Mouse (Mus musculus) MN1 (cell line): ENCODE data around the gene Lrrc43.

Experiments
- DNase-seq: peaks from one replicate; pipeline ENCODE4 v3.0.0-alpha.2; 2016; ENCODE audit warnings: low spot score

Gene Lrrc43

DNA sequence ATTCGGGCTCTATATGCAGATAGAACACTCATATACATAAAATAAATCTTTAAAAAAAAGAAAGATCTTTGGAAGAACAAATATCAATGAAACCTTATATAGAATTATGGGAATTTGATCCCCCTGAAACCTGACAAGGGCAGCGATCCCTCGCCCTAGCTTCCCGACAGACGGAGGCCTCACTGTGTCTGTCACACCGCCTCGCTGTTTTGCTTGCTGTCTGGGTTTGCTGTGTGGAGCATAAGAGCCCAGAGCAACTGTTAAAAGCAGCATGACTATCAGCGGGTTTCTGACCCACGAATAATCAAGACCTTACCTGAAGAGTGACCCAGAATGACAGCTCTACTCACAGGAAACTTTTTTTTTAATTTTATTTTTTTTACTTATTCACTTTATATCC is 31.6 kb downstream of the Lrrc43 start:
- no peak for DNase-seq

DNA sequence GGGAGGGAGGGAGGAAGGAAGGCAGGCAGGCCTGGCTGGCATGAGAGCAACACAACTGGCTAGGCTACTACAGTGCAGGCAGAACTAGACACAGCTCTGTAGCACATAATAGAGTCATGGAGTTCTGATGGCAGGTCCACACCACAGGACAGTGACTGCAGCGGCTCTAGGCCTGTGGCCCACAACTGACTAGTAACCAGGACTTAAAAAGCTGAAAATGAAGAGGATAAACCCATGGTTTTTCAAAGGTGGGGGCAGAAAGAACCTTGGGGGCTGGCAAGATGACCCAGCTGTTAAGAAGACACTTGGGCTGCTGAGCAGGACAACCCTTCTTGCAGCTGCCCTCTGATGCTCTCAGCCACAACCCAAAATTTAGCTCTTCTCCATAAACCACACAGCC is 32.5 kb downstream of the Lrrc43 start:
- no peak for DNase-seq

DNA sequence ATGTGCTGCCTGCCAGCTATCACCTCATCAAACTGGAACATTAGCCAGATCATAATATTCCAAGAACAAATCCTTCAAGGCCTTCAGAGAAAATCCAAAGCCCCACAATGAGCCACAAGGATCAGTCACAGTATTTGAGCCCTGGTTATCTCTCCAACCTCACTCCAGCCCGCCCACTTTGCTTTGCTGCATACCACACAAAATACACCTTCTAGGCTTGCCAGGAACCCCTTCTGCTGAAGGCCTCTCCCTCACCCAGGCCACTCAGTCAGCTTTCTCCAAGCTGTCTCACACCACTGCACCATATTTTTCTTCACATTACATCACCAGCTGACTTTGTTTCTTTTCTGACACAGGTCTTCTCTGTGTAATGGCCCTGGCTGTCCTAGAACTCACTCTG is 33.1 kb downstream of the Lrrc43 start:
- DNase-seq, result no peak

DNA sequence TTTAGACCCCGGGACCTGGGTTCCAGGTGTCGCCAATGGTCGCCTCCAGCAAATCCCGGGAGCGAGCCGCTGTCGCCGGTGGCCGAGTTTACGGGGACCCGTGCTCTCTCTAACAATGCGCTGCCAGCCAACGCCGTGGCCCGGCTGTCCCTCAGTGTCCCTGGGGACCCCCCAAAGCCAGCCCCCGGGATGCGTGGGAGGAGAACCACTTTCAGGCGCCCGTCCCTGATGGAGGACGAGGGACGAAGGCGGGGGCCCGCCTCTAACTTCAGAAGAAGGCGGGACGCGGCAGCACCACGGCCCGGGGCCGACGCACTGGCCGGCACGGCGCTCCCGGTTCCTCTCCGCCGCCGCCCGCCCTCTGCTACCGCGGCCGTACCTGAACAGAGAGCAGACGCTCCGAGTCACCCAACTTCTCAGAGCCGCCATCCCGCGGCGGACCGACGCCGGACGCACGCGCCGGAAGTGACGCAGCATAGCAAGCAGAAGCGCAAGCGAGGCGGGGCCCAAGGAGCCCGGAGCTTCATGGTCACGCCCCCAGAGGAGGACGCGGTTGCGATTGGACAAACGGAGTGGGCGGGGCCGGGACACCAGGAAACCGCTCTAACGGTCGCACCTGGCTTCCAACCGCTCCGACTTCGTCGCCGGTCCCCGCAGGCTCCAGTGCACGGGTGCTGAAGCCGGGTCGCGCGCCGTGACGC is 34.7 kb downstream of the Lrrc43 start, which contains the start of gene Diablo:
Gene Diablo, minus strand, starts transcription at position 485 of the 701 bp plus-strand sequence.
- peak; percentile 97 for DNase-seq

DNA sequence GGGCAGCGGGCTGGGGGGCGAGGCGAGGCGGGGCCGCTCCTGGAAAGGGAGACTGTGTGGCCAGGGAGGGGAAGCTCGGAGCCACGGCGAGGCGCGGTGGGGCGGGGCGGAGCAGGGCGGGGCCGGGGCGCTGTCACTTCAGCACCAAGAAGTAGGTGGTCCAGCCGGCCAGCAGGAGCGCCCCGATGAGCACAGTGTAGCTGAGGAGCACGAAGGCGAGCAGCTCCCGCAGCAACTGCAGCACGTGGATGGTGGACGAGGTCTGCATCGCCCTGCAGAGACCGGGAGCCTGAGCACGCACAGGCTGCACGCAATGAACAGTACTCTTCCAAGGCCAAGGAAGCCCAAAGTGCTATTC is 35.3 kb downstream of the Lrrc43 start:
- DNase-seq, result no peak

DNA sequence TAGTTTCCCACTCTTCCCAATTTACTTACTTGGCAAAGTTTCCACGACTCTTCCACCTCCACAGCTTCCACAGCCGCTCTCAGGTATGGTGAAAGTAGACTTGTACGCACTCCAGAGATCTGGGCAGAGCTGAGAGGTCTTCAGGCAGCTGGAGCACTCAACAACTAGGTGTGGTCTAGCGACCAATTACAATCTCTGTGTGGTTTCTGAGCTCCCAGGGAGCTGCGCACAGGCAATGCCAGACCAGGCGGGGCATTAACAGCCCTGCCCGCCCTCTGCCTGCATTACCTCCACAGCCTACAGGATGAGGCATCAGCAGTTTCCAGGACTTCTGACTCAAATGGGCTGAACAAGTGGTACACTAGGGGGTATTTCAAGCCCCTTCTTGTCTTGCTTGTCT is 36.2 kb downstream of the Lrrc43 start, which contains the start of gene Gm49027:
Gene Gm49027, minus strand, starts transcription at position 208 of the 400 bp plus-strand sequence.
- DNase-seq, result peak; percentile 77

DNA sequence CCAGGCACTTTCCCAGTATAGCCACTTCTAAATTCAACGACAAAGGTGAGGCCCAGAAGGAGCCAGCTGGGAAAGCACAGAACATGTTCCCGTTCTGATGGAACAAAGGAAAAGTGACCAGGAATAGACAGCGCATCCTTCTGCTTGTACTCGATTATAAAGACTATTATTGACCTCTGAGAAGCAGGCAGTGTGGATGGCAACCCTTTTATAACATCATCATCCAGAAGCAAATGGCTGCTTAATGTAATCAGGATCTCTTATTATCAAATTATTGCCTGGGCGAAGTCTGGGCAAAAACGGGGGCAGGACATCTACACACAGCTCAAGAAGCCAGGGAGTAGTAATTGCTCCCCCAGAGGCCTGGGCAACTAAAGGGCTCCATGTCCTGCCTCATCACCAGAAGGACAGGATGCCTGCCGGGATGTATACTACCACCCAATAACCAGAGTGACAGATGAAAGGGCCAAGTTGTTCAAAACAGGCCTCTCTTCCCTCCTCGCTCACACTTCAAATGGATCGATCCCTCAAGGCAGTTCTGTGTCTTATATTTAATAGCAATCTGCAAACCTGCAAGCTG is 36.9 kb downstream of the Lrrc43 start:
- peak; percentile 60 for DNase-seq

DNA sequence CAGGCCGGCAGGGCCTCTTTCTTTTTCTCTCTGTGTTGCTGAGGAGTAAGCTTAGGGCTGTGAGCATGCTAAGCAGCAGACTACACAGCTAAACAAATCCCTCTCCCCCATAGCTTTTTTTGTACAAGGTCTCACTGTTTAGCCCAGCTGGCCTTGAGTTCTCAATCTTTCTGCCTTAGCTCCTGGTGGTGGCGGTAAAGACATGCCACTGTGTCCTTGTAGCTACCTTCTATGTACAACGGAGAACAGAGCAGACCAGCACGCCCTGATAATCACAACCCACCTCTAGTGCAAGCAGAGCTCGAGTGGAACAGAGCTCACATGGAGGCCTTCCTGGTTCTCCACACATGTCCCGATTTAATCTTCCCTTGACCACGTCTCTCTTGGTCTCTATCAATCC is 39.5 kb downstream of the Lrrc43 start:
- DNase-seq, result no peak

DNA sequence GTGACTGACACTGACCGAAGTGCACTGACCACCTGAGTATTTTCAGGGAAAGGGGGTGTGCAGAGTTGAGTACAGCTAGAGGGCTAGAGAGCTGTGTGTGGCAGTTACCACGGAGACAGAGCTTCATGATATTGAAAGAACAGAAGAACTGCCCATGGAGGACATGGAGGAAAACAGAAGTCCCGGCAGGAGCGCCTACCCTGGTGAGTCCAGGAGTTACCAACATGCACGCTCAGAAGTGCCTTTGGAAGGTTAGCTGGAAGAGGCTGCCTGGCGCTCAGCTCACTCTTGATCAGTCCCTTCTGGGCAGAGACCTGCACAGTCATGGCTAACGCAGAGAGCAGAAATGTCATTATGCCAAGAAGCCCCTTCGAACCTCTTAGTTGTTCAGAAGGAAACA is 41.0 kb downstream of the Lrrc43 start:
- DNase-seq, result no peak

DNA sequence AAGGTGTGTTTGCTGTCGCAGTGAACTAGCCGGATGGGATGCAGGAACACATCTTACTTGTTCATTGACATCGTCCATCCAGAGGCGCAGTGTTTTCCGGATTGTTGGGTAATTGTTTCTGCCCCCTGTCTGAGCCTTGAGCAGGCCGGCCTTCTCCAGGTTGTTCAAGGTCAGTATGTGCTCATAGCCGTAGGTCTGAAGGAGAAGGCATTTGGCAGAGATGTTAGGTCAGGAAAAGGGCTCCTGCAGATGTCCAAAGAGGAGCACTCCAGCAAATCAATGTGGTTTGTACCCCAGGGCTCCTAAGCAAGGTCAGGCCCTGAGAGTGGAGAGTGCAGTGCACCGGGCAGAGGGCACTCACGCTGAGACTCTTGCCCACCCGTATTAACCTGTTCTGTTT is 44.7 kb downstream of the Lrrc43 start:
- DNase-seq, result no peak

DNA sequence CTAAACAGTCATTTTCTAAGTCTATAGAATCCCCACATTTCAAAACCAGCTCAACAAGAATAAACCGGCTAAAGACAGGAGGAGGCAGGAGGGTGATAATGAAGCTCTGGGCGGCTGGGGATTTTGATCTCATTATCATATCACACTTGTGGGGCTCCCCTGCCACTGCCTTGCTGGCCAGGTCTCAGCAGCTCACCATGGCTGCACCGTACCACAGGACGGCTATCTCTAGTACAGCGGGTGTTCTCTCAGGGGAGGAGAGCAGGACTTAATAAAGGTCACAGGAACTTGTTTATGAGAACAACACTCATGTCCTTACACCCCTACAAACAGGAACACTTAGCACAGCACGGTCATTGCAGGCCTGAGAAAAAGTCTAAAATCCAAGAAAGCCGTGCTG is 66.6 kb downstream of the Lrrc43 start:
- DNase-seq, result no peak

DNA sequence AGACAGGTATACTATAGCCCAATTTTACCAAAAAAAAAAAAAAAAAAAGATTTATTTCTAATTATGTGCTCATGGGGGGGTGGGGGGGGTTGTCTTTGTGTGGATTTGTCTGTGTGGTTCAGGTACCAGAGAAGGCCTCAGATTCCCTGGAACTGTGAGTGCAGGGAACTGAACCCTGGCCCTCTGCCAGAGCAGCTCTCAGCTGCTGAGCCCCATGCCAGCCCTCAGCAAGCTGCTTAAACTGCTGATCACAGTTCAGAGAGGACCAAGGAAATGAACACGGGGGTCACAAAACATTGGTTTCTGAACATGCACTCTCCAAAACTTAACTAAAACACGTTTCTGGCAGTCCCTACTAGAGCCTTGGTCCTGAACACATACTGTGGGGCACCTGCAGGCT is 67.3 kb downstream of the Lrrc43 start:
- peak; percentile 21 for DNase-seq
